Mouse (Mus musculus) intestine, embryonic 14.5 days (tissue): ENCODE data around the gene Hspg2. TPM values are rescaled to one million over a fixed set of nuclear protein-coding genes. Genes with fewer than 3 reads are reported as not detected.

Experiments
- ATAC-seq: fragments of 200-750 bp; cut with Nextera tagmentation; replicated peaks from 2 replicates; pipeline ENCODE4 v1.8.0; 2017; ENCODE audit warnings: low read depth, moderate number of reproducible peaks, moderate TSS enrichment, moderate library complexity; ENCODE audit not compliant: low FRiP score, low TSS enrichment
- DNase-seq: peaks from one replicate; pipeline ENCODE4 v3.0.0-alpha.2; 2018; ENCODE audit warnings: low spot score
- H3K27ac ChIP-seq: fragments of 300-500 bp; sonication (generic); 2 replicates; pipeline ENCODE4 v1.5.1; 2014; ENCODE audit warnings: low read depth, mild to moderate bottlenecking, control low read depth
- H3K27me3 ChIP-seq: fragments of 300-500 bp; sonication (generic); replicated peaks from 2 replicates; pipeline ENCODE4 v1.6.1; 2014; ENCODE audit warnings: low read length, control low read depth; ENCODE audit not compliant: control insufficient read depth, insufficient read depth
- H3K36me3 ChIP-seq: fragments of 300-500 bp; sonication (generic); 2 replicates; pipeline ENCODE4 v1.6.1; 2014; ENCODE audit warnings: low read length, control low read depth; ENCODE audit not compliant: control insufficient read depth, insufficient read depth
- H3K4me1 ChIP-seq: fragments of 300-500 bp; sonication (generic); replicated peaks from 2 replicates; pipeline ENCODE4 v1.6.1; 2014; ENCODE audit warnings: low read length, control low read depth, mixed read lengths; ENCODE audit not compliant: control insufficient read depth, insufficient read depth
- H3K4me2 ChIP-seq: fragments of 300-500 bp; sonication (generic); 2 replicates; pipeline ENCODE4 v1.6.1; 2014; ENCODE audit warnings: low read length
- H3K4me3 ChIP-seq: fragments of 300-500 bp; sonication (generic); 2 replicates; pipeline ENCODE4 v1.5.1; 2014; ENCODE audit warnings: low read depth, low read length, control low read depth, mixed read lengths
- H3K9ac ChIP-seq: fragments of 300-500 bp; sonication (generic); 2 replicates; pipeline ENCODE4 v1.6.1; 2014; ENCODE audit warnings: mild to moderate bottlenecking, low read length
- H3K9me3 ChIP-seq: fragments of 300-500 bp; sonication (generic); 2 replicates; pipeline ENCODE4 v1.6.1; 2016; ENCODE audit warnings: low read length, control low read depth; ENCODE audit not compliant: control insufficient read depth
- WGBS: fragments of 180-500 bp; shearing (Covaris S2); extraction: QIAGEN DNeasy Blood & Tissue Kit; methylation state at CpG from one replicate; pipeline ENCODE4 v1.1.7; 2014; 5-methylcytosine and 5-hydroxymethylcytosine counted together
- polyA plus RNA-seq: library from polyadenylated mRNA; unstranded; fragments of >200 nt; fragmentation: Nextera tagmentation; extraction: Ambion mirVana; gene quantifications from 2 replicates; pipeline ENCODE4 v1.2.1, GENCODE M21; 2014

The Hspg2 gene
- polyA plus RNA-seq, 1 experiment from 2014 or later: 49.8 TPM

DNA sequence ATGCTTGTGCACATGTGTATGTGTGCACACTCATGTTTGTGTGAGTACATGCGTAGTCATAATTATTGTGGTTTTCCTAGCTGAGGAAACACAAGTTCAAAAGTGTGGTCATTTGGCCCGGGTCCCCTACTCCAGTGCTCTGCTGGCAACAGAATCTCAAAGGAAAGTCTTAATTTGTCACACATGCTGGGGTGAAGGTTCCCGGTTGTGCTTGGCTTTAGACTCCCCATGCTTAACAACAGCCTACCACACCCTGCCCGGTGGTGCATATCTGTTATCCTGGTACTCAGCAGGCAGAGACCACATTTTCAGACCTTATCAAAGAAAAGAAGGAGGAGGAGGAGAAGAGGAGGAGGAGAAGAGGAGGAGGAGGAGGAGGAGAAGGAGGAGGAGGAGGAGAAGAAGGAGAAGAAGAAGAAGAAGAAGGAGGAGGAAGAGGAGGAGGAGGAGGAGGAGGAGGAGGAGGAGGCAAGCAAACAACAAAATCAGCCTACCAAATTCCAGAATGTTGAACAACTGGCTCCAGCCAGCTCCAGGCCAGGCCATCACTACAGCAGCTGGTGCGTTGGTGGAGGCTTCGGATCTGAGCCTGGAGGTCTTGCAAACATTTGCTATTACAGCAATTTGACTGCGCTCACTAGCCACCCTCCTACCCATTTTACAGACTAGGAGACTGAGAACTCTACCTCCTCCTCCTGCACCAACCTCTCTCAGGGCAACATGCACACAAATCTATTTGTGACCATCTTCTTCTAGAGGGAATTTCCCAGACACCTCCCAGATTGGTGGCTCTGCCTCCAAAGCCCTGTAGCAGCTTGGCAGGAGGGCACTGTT, 21.0 kb upstream of the Hspg2 start:
- no peak overlapping the region for H3K4me3 ChIP-seq
- H3K9ac ChIP-seq: no peak overlapping the region
- H3K4me2 ChIP-seq: no peak overlapping the region
- no peak for DNase-seq
- WGBS: 71% methylated on average over 7 of the region's 7 CpGs
- 0 out of 2 replicates have a peak, but pooled peaks cover 5% of the 10 kb centered on the region for H3K4me1 ChIP-seq
- H3K36me3 ChIP-seq: no peaks in the 10 kb centered on the region
- H3K27me3 ChIP-seq: no peaks in the 10 kb centered on the region
- no peak for ATAC-seq
- no peaks in the 10 kb centered on the region for H3K9me3 ChIP-seq
- no peak overlapping the region for H3K27ac ChIP-seq

DNA sequence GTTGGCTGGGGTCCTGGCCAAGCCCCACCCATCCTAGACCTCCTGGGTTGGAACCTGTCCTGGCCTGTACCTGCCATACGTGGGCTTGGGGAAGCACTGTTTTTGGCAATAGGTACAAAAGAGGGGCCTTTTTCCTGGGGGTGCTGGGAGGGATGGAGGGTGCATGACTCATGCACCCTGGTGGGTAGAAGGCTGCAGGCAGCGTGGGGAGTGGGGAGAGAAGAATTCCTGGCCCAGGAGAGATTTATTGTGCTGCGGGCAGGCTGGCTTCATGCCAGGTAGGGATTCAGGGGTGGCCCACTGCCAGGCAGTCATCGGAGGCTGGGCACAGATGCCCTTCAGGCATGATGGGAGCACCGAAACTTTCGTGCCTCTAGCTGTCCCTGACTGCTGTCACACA, 20.4 kb upstream of the Hspg2 start:
- DNase-seq: peak; percentile 61
- no peaks in the 10 kb centered on the region for H3K9me3 ChIP-seq
- H3K4me1 ChIP-seq: 0 out of 2 replicates have a peak, but pooled peaks cover 5% of the 10 kb centered on the region
- no peaks in the 10 kb centered on the region for H3K27me3 ChIP-seq
- no peak; the same call in 1 of the 2 replicates for ATAC-seq
- H3K4me2 ChIP-seq: no peak overlapping the region
- no peak overlapping the region for H3K27ac ChIP-seq
- H3K36me3 ChIP-seq: no peaks in the 10 kb centered on the region
- WGBS: 51% methylated on average over 6 of the region's 6 CpGs
- H3K4me3 ChIP-seq: no peak overlapping the region
- no peak overlapping the region for H3K9ac ChIP-seq

DNA sequence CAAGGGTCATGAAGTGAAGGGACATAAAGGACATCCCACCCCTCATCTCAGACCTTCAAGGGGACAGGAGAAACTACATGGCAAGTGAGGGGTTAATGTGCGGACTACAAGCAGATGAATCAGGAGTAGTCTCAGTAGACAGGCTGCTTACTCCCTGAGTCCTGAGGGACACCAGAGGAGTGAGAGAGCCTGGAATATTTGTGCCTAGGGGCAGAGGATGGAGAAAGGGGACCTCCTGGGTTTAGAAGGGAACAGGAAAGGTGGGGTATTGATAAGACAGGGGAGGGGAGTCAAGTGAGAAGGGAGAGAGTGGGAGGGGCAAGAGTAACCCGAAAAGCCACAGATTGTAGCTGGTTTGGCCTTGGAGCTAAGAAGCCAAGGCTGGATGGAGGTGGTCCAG, 19.9 kb upstream of the Hspg2 start:
- Histone ChIP-seq H3K9ac (no peak overlapping the region), H3K27ac (no peak overlapping the region), H3K4me1 (0 out of 2 replicates have a peak, but pooled peaks cover 5% of the 10 kb centered on the region), H3K36me3 (no peaks in the 10 kb centered on the region), H3K4me3 (no peak overlapping the region), H3K9me3 (no peaks in the 10 kb centered on the region), H3K4me2 (no peak overlapping the region), H3K27me3 (no peaks in the 10 kb centered on the region)
- DNase-seq (peak; percentile 56), ATAC-seq (no peak)
- 30% methylated on average over 2 of the region's 2 CpGs for WGBS

DNA sequence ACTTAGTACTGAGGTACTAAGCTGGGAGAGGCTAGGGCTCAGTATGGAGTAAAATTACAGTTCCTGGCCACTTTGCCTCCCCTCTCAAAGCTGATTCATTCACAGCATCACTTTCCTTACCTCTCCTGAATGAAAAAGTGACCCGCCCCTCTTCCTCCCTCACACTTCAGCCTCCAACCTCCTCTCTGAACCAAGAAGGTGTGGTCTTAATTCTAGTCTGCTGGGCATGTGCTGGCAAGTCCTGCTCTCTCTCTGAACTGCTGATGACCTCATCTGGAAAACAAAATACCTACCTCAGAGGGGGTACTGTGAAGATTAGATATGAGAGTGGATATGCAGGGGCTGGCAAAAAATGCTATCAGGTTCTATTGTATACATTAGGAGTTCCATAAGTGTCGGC, 19.4 kb upstream of the Hspg2 start:
- H3K9me3 ChIP-seq: no peaks in the 10 kb centered on the region
- no peak overlapping the region for H3K27ac ChIP-seq
- H3K27me3 ChIP-seq: no peaks in the 10 kb centered on the region
- no peak overlapping the region for H3K4me2 ChIP-seq
- 0 out of 2 replicates have a peak, but pooled peaks cover 5% of the 10 kb centered on the region for H3K4me1 ChIP-seq
- DNase-seq: no peak
- no peaks in the 10 kb centered on the region for H3K36me3 ChIP-seq
- no peak overlapping the region for H3K9ac ChIP-seq
- 47% methylated on average over 2 of the region's 2 CpGs for WGBS
- no peak overlapping the region for H3K4me3 ChIP-seq
- no peak; the same call in 1 of the 2 replicates for ATAC-seq

DNA sequence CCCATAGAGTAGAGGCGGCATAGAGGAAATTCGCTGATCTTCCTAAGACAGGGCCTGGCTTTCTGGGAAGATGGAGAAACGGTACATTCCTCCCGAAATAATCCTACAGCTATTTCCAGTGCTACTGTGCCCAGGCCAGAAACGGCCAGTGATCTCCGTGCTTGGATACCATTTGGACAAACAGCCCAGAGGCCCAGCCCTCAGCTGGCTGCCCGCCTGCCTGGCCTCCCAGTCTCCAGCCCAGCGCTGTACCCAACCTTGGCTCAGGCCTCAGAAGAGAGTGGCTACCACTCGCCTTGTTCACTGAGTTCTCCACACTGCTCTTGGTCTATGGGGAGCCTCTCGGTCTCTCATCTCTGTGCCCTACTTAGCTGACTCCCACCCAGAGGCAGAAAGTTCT, 18.9 kb upstream of the Hspg2 start:
- ATAC-seq: no peak

DNA sequence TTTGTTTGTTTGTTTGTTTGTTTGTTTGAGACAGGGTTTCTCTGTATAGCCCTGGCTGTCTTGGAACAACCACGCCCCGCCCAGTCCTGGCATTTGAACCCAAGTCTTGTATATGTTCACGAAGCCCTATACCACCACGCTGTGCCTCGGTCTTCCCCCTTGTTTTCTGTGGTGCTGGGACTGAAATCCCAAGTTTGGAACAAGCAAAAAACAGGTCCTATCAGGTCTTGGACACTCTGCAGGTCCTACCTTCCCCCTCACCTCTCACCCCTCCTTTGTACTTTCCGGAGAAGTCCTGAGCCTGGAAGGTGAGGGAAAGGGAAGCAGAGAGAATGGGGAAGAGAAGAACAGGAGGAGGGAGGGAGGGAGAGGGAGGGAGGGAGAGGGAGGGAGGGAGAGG, 16.4 kb upstream of the Hspg2 start:
- H3K4me3 ChIP-seq: no peak overlapping the region
- ATAC-seq (no peak), DNase-seq (no peak)
- H3K36me3 ChIP-seq: no peaks in the 10 kb centered on the region
- no peak overlapping the region for H3K4me2 ChIP-seq
- WGBS: 88% methylated on average over 6 of the region's 6 CpGs
- 0 out of 2 replicates have a peak, but pooled peaks cover 5% of the 10 kb centered on the region for H3K4me1 ChIP-seq
- no peak overlapping the region for H3K27ac ChIP-seq
- H3K9ac ChIP-seq: no peak overlapping the region
- no peaks in the 10 kb centered on the region for H3K9me3 ChIP-seq
- H3K27me3 ChIP-seq: no peaks in the 10 kb centered on the region

More for the DNA sequence above, 18.9 kb upstream of the Hspg2 start:
- WGBS: 79% methylated on average over 10 of the region's 10 CpGs
- no peaks in the 10 kb centered on the region for H3K9me3 ChIP-seq
- no peaks in the 10 kb centered on the region for H3K27me3 ChIP-seq
- H3K4me2 ChIP-seq: no peak overlapping the region
- H3K9ac ChIP-seq: no peak overlapping the region
- no peak overlapping the region for H3K27ac ChIP-seq
- no peak for DNase-seq
- no peak overlapping the region for H3K4me3 ChIP-seq
- H3K36me3 ChIP-seq: no peaks in the 10 kb centered on the region
- 0 out of 2 replicates have a peak, but pooled peaks cover 5% of the 10 kb centered on the region for H3K4me1 ChIP-seq

DNA sequence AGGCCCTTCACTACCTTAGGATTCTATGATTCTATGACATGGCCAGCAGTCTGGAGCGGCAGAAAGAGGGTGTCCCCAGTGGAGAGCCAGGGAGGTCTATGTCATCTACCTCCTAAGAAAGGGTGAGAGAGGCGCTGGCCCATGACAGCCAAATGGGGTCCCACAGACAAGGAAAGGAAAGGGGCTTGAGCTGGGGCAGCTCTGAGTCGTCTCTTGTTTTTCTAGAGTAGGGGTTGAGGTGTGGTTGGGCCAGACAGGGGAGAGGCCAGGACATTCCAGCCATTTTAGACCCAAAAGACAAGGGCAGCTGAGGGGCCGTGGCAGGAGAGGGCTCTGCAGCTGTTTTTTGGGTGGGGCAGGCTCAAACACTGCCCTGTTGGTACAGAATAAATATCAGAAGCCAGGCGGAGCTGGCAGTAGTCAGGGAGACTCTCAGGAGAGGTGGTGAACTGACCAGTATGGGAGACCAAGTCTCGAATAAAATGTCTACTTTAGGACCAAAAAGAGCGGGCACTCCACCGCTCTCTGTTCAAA, 15.3 kb upstream of the Hspg2 start, which contains the start of gene 1700013G24Rik:
TSS of gene 1700013G24Rik (plus strand) at position 51 of the 534 bp plus-strand sequence.
- DNase-seq: no peak
- no peak within 1 kb of the TSS for H3K4me2 ChIP-seq
- 0 out of 2 replicates have a peak, but pooled peaks cover 5% of the 10 kb centered on the region for H3K4me1 ChIP-seq
- no peak within 1 kb of the TSS for H3K27ac ChIP-seq
- H3K36me3 ChIP-seq: no peaks in the 10 kb centered on the region
- H3K9me3 ChIP-seq: no peaks in the 10 kb centered on the region
- ATAC-seq: no peak
- H3K27me3 ChIP-seq: no peaks in the 10 kb centered on the region
- 81% methylated on average over 8 of the region's 8 CpGs for WGBS
- no peak within 1 kb of the TSS for H3K4me3 ChIP-seq
- no peak within 1 kb of the TSS for H3K9ac ChIP-seq

DNA sequence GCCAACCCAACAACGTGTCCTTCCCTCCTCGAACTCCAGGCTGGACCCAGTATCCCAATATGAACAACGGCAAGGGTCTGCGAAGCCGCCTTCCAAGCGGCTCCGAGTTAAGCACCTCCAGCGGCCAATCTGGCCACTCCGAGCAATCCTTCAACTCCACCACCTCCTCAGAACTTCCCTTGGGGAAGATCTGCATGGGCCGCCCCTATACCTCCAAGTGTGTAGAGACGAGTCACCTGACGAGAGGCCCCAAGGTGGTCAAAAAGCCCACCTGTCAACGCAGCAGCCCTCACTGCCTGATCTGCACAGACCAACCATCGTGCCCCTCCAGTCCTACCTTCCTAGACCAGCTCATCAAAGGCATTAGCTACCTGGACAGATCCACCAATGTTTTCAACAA, 14.0 kb upstream of the Hspg2 start:
- Histone ChIP-seq H3K4me2 (no peak overlapping the region), H3K36me3 (no peaks in the 10 kb centered on the region), H3K4me1 (no peaks in the 10 kb centered on the region), H3K9ac (no peak overlapping the region), H3K27me3 (no peaks in the 10 kb centered on the region), H3K9me3 (no peaks in the 10 kb centered on the region), H3K27ac (no peak overlapping the region), H3K4me3 (no peak overlapping the region)
- DNase-seq: no peak
- WGBS: 89% methylated on average over 14 of the region's 14 CpGs
- no peak for ATAC-seq
